Mouse (Mus musculus): ENCODE measurements around the gene Atp6v0e2. TPM values are rescaled to one million over a fixed set of nuclear protein-coding genes. Genes with fewer than 3 reads are reported as not detected.
A peak's percentile ranks its signal among the peaks of the same experiment; 100 is the strongest.

The Atp6v0e2 gene
- total and polyA plus RNA-seq, 3 experiments, result not detected

DNA sequence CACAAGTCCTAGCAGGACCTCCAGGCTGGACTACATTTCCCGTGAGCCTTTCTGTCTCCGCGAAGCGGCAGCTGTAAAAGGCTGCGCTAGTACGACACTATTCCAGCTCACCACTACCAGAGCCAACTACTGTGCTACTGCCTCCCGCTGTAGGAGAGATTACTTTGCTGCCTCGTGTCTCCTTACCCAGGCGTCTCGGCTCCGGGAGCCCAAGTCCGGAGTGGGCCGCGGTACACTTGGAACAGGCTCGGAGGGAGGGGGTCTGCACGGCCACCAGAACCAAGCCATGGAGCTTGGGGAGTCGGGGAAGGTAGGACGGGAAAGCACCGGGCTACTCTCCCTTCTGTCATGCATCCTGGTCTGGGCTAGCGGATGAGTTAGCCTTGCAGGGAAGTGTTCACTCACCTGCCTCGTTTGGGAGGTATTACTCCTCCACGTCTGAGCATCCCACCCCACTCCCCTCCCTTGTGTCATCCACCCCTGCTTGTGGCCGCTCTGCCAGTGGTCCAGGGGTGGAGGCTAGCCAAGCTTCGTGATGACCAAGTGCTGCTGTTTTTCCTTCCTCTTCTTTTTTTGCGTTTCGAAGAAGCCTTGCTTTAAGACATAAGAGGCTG lies 33.1 kb upstream of the Atp6v0e2 start (continued):
- 0 out of 2 replicates have a peak, but pooled peaks have one; percentile 46 for TF ChIP-seq E2F4 (IDR thresholded peaks at IDR 0.05; ENCODE audit: insufficient replicate concordance, low read depth, low read length)

DNA sequence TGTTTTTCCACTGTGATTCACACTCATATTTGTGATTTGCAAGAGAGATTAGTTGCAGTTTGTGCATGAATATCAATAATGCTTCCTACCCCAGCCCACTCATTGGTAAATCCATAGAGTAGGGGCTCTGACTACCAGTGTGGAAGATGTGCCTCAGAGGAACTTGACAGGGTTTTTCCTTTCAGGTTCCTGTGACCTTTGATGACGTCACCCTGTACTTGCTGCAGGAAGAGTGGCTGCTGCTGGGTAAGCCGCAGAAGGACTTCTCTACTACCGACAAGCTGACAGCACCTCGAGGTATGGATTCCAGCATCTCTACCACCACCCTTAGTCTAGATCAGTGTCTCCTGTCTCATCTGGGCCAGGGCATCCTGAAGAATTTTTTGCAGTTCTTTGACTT lies 29.3 kb upstream of the Atp6v0e2 start:
- peak; percentile 64 for TF ChIP-seq JUND (conservative IDR thresholded peaks at IDR 0.05; ENCODE audit: low read depth, low read length)
- TF ChIP-seq JUN (IDR thresholded peaks at IDR 0.05; ENCODE audit: insufficient read depth, low read depth, low read length), result peak; percentile 39; the same call in 1 of the 2 replicates
- TF ChIP-seq EP300 (IDR thresholded peaks at IDR 0.05; ENCODE audit: low read length), result peak; percentile 32; the same call in 1 of the 2 replicates
- no peak for TF ChIP-seq NELFE (IDR thresholded peaks at IDR 0.05; ENCODE audit: low read depth, low read length)
- TF ChIP-seq CHD1 (IDR thresholded peaks at IDR 0.05; ENCODE audit: low read depth, low read length), result no peak
- TF ChIP-seq UBTF (IDR thresholded peaks at IDR 0.05; ENCODE audit: low read depth, low read length), result no peak
- TF ChIP-seq MAFK (IDR thresholded peaks at IDR 0.05; ENCODE audit: insufficient replicate concordance, low read length), result no peak
- no peak for TF ChIP-seq TBP (conservative IDR thresholded peaks at IDR 0.05; ENCODE audit: low read depth, low read length)
- dilution Hi-C loops (cut with MboI; ENCODE audit: extremely low pct_ligation_motif_present, extremely low pct_unique_long_range_greater_than_20kb, low sequenced_read_pairs) (no loop called here), in situ Hi-C loops (cut with MboI; ENCODE audit: low pct_ligation_motif_present, low pct_unique_long_range_greater_than_20kb, low sequenced_read_pairs) (no loop called here)
- Histone ChIP-seq H3K36me3 (replicated peaks in 1 of 2; ENCODE audit: control insufficient read depth in 1 of 2, insufficient read depth in 1 of 2, low read length in 1 of 2) (peaks cover 10 to 50% of the 10 kb centered on the region in 2 experiments), H3K4me2 (ENCODE audit: insufficient read depth, low read depth, poor library complexity, severe bottlenecking) (no peak overlapping the region), H3K27me3 (replicated peaks) (no peaks in the 10 kb centered on the region), H3K9me3 (replicated peaks; ENCODE audit: low read length) (no peaks in the 10 kb centered on the region), H3K9ac (ENCODE audit: insufficient read depth, low read depth) (no peak overlapping the region), H3K27ac (ENCODE audit: insufficient read depth, low read depth) (no peak overlapping the region), H3K79me2 (replicated peaks; ENCODE audit: control insufficient read depth, extremely low read depth, insufficient read depth, poor library complexity, severe bottlenecking) (no peaks in the 10 kb centered on the region), H3K4me3 (replicated peaks in 1 of 3; ENCODE audit: low read depth in 2 of 3, low read length in 2 of 3, poor library complexity in 1 of 3) (no peak overlapping the region), H3K4me1 (ENCODE audit: control insufficient read depth in 1 of 2, insufficient read depth in 2 of 2) (peaks cover 4 to 44% of the 10 kb centered on the region in 2 experiments)
- DNase-seq (ENCODE audit: extremely low read depth), result peak; percentile 47

DNA sequence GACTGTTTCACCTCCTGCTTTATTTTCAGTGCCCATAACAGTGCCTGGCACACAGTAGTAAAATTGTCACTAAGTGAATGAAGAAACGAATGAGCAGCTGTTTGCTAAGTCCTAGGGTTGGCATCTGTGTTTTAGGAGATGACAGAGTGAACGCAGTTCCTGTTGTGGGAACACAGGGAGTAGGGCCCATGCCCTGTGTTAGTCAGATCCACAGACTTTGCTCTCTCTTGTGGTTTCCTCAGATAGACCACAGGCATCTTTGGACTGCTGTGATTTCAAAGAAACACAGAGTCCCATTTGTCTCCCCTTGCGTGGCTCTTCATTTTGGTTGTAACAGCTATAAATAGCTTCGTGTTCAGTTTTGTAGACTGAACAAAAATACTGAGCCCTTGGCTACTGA lies 27.0 kb upstream of the Atp6v0e2 start:
- Histone ChIP-seq H3K4me1 (ENCODE audit: control insufficient read depth in 1 of 2, insufficient read depth in 2 of 2) (peaks cover 4 to 40% of the 10 kb centered on the region in 2 experiments), H3K4me3 (replicated peaks in 1 of 3; ENCODE audit: low read depth in 2 of 3, low read length in 2 of 3, poor library complexity in 1 of 3) (no peak overlapping the region), H3K27ac (ENCODE audit: insufficient read depth, low read depth) (no peak overlapping the region), H3K4me2 (ENCODE audit: insufficient read depth, low read depth, poor library complexity, severe bottlenecking) (no peak overlapping the region), H3K27me3 (replicated peaks) (no peaks in the 10 kb centered on the region), H3K9ac (ENCODE audit: insufficient read depth, low read depth) (no peak overlapping the region), H3K9me3 (replicated peaks; ENCODE audit: low read length) (no peaks in the 10 kb centered on the region), H3K79me2 (replicated peaks; ENCODE audit: control insufficient read depth, extremely low read depth, insufficient read depth, poor library complexity, severe bottlenecking) (no peaks in the 10 kb centered on the region), H3K36me3 (replicated peaks in 1 of 2; ENCODE audit: control insufficient read depth in 1 of 2, insufficient read depth in 1 of 2, low read length in 1 of 2) (peaks cover 12 to 74% of the 10 kb centered on the region in 2 experiments)
- TF ChIP-seq ZNF384 (IDR thresholded peaks at IDR 0.05; ENCODE audit: low read depth, low read length) (no peak), TCF12 (IDR thresholded peaks at IDR 0.05; ENCODE audit: low read depth, low read length) (no peak), EP300 (IDR thresholded peaks at IDR 0.05; ENCODE audit: low read length) (no peak), ETS1 (conservative IDR thresholded peaks at IDR 0.05; ENCODE audit: low read depth, low read length) (no peak), MAFK (IDR thresholded peaks at IDR 0.05; ENCODE audit: insufficient replicate concordance, low read length) (no peak), CTCF (conservative IDR thresholded peaks at IDR 0.05 in 1 of 2, IDR thresholded peaks at IDR 0.05 in 1 of 2; ENCODE audit: low read depth in 2 of 2, low read length in 2 of 2) (no peak), RAD21 (IDR thresholded peaks at IDR 0.05; ENCODE audit: low read depth, low read length) (no peak), TBP (conservative IDR thresholded peaks at IDR 0.05; ENCODE audit: low read depth, low read length) (no peak), IRF4 (IDR thresholded peaks at IDR 0.05; ENCODE audit: low read depth, low read length) (no peak), ZC3H11A (IDR thresholded peaks at IDR 0.05; ENCODE audit: low read depth, low read length) (no peak), KAT2A (IDR thresholded peaks at IDR 0.05; ENCODE audit: insufficient replicate concordance, low read length) (no peak), SIN3A (IDR thresholded peaks at IDR 0.05; ENCODE audit: low read length) (no peak), ZKSCAN1 (IDR thresholded peaks at IDR 0.05; ENCODE audit: borderline replicate concordance, low read depth, low read length) (no peak), MAZ (IDR thresholded peaks at IDR 0.05; ENCODE audit: low read depth, low read length) (no peak), E2F4 (IDR thresholded peaks at IDR 0.05; ENCODE audit: insufficient replicate concordance, low read depth, low read length) (no peak), MXI1 (IDR thresholded peaks at IDR 0.05; ENCODE audit: low read depth, low read length) (no peak), UBTF (IDR thresholded peaks at IDR 0.05; ENCODE audit: low read depth, low read length) (no peak), HCFC1 (IDR thresholded peaks at IDR 0.05; ENCODE audit: low read depth, low read length) (no peak), RCOR1 (conservative IDR thresholded peaks at IDR 0.05; ENCODE audit: low read depth, low read length) (no peak)
- no peak for DNase-seq (ENCODE audit: extremely low read depth)
- dilution Hi-C loops (cut with MboI; ENCODE audit: extremely low pct_ligation_motif_present, extremely low pct_unique_long_range_greater_than_20kb, low sequenced_read_pairs), result no loop called here
- in situ Hi-C loops (cut with MboI; ENCODE audit: low pct_ligation_motif_present, low pct_unique_long_range_greater_than_20kb, low sequenced_read_pairs), result no loop called here

Measured in CH12.LX (cell line).